Mouse (Mus musculus) CH12.LX (cell line): ENCODE measurements at regions not wholly inside any gene's neighbourhood (a gene's known extent, or its start where the extent isn't known, plus 50 kb on each side); places are given as distances from the start of the nearest gene placed in this dataset.

Source experiments
- DNase-seq: peaks from one replicate; pipeline ENCODE4 v3.0.0-alpha.2; 2013; ENCODE audit errors: extremely low read depth
- H3K27ac ChIP-seq: 2 replicates; pipeline ENCODE4 v1.5.1; 2012; ENCODE audit warnings: low read depth, mild to moderate bottlenecking, control low read depth, moderate library complexity; ENCODE audit not compliant: insufficient read depth
- H3K27me3 ChIP-seq: replicated peaks from 2 replicates; pipeline ENCODE3; 2012; ENCODE audit warnings: inconsistent platforms
- H3K36me3 ChIP-seq, 2 experiments: replicated peaks in 1 of 2; 2 replicates each; pipeline versions ENCODE3 to v1.6.1; 2012; ENCODE audit warnings: inconsistent platforms in 1 of 2, low read length in 1 of 2, mild to moderate bottlenecking in 1 of 2, mixed read lengths in 1 of 2, moderate library complexity in 1 of 2; ENCODE audit not compliant: control insufficient read depth in 1 of 2, insufficient read depth in 1 of 2
- H3K4me1 ChIP-seq, 2 experiments: 2 replicates each; pipeline ENCODE4 v1.6.1; 2012; ENCODE audit warnings: inconsistent platforms in 1 of 2, moderate library complexity in 1 of 2; ENCODE audit not compliant: insufficient read depth in 2 of 2, control insufficient read depth in 1 of 2
- H3K4me2 ChIP-seq: 2 replicates; pipeline ENCODE4 v1.6.1; 2012; ENCODE audit warnings: low read depth, mild to moderate bottlenecking, control low read depth; ENCODE audit not compliant: poor library complexity, insufficient read depth, severe bottlenecking
- H3K4me3 ChIP-seq, 3 experiments: fragments of 150-350 bp in 1 of 3; sonication (generic) in 1 of 3; replicated peaks in 1 of 3; 2 replicates each; pipeline versions ENCODE3 to v1.5.1; 2011 to 2012; ENCODE audit warnings: low read depth in 2 of 3, low read length in 2 of 3, mild to moderate bottlenecking in 2 of 3, moderate library complexity in 2 of 3, control low read depth in 1 of 3, improper control_type of control experiment in 1 of 3, inconsistent platforms in 1 of 3, mixed read lengths in 1 of 3; ENCODE audit not compliant: poor library complexity in 1 of 3
- H3K79me2 ChIP-seq: replicated peaks from 2 replicates; pipeline ENCODE4 v1.6.1; 2012; ENCODE audit warnings: mild to moderate bottlenecking, moderate library complexity; ENCODE audit not compliant: control insufficient read depth, poor library complexity, insufficient read depth, severe bottlenecking; ENCODE audit errors: extremely low read depth
- H3K9ac ChIP-seq: 2 replicates; pipeline ENCODE4 v1.6.1; 2012; ENCODE audit warnings: low read depth, mild to moderate bottlenecking, control low read depth, moderate library complexity; ENCODE audit not compliant: insufficient read depth
- H3K9me3 ChIP-seq: replicated peaks from 2 replicates; pipeline ENCODE3; 2012; ENCODE audit warnings: low read length, inconsistent platforms, mixed read lengths
- BHLHE40 ChIP-seq: IDR thresholded peaks from 2 replicates; pipeline ENCODE4 v1.6.1; 2011; ENCODE audit warnings: mild to moderate bottlenecking, low read depth, low read length, improper control_type of control experiment
- CHD1 ChIP-seq: IDR thresholded peaks from 2 replicates; pipeline ENCODE4 v1.6.1; 2012; ENCODE audit warnings: low read depth, low read length, improper control_type of control experiment, inconsistent platforms
- CHD2 ChIP-seq: IDR thresholded peaks from 2 replicates; pipeline ENCODE4 v1.6.1; 2011; ENCODE audit warnings: low read length, improper control_type of control experiment
- CTCF ChIP-seq, 2 experiments: IDR thresholded peaks in 1 of 2; conservative IDR thresholded peaks in 1 of 2; 2 replicates each; pipeline ENCODE4 v1.5.1; 2011 to 2012; ENCODE audit warnings: low read depth in 2 of 2, low read length in 2 of 2, improper control_type of control experiment in 1 of 2, inconsistent platforms in 1 of 2, mild to moderate bottlenecking in 1 of 2, moderate library complexity in 1 of 2
- ELF1 ChIP-seq: IDR thresholded peaks from 2 replicates; pipeline ENCODE4 v1.6.1; 2014; ENCODE audit warnings: low read depth, mild to moderate bottlenecking, inconsistent platforms, low read length, improper control_type of control experiment
- EP300 ChIP-seq: IDR thresholded peaks from 2 replicates; pipeline ENCODE4 v1.6.1; 2011; ENCODE audit warnings: low read length, improper control_type of control experiment
- GABPA ChIP-seq: IDR thresholded peaks from 2 replicates; pipeline ENCODE4 v1.6.1; 2012; ENCODE audit warnings: low read depth, low read length, improper control_type of control experiment, inconsistent platforms; ENCODE audit not compliant: insufficient replicate concordance
- HCFC1 ChIP-seq: IDR thresholded peaks from 2 replicates; pipeline ENCODE4 v1.6.1; 2012; ENCODE audit warnings: low read depth, mild to moderate bottlenecking, inconsistent platforms, low read length, improper control_type of control experiment
- IRF4 ChIP-seq: IDR thresholded peaks from 2 replicates; pipeline ENCODE4 v1.6.1; 2014; ENCODE audit warnings: low read depth, mild to moderate bottlenecking, inconsistent platforms, low read length, improper control_type of control experiment
- JUN ChIP-seq: IDR thresholded peaks from 2 replicates; pipeline ENCODE4 v1.6.1; 2011; ENCODE audit warnings: low read depth, mild to moderate bottlenecking, low read length, improper control_type of control experiment, moderate library complexity; ENCODE audit not compliant: insufficient read depth
- KAT2A ChIP-seq: IDR thresholded peaks from 2 replicates; pipeline ENCODE4 v1.6.1; 2012; ENCODE audit warnings: low read length, improper control_type of control experiment, inconsistent platforms; ENCODE audit not compliant: insufficient replicate concordance
- MAFK ChIP-seq: IDR thresholded peaks from 2 replicates; pipeline ENCODE4 v1.6.1; 2011; ENCODE audit warnings: low read length, improper control_type of control experiment; ENCODE audit not compliant: insufficient replicate concordance
- MAX ChIP-seq: IDR thresholded peaks from 2 replicates; pipeline ENCODE4 v1.6.1; 2011; ENCODE audit warnings: low read length, improper control_type of control experiment
- MEF2A ChIP-seq: IDR thresholded peaks from 2 replicates; pipeline ENCODE4 v1.6.1; 2014; ENCODE audit warnings: low read depth, mild to moderate bottlenecking, inconsistent platforms, low read length, improper control_type of control experiment, borderline replicate concordance
- MYC ChIP-seq: IDR thresholded peaks from 2 replicates; pipeline ENCODE4 v1.6.1; 2011; ENCODE audit warnings: low read depth, mild to moderate bottlenecking, improper control_type of control experiment, low read length
- POLR2A ChIP-seq: IDR thresholded peaks from 2 replicates; pipeline ENCODE4 v1.6.1; 2011; ENCODE audit warnings: low read depth, mild to moderate bottlenecking, improper control_type of control experiment, low read length
- POLR2AphosphoS2 ChIP-seq: IDR thresholded peaks from 2 replicates; pipeline ENCODE4 v1.6.1; 2011; ENCODE audit warnings: low read depth, low read length, improper control_type of control experiment
- RCOR1 ChIP-seq: conservative IDR thresholded peaks from 2 replicates; pipeline ENCODE4 v1.6.1; 2012; ENCODE audit warnings: low read depth, mild to moderate bottlenecking, inconsistent platforms, low read length, improper control_type of control experiment
- SMC3 ChIP-seq: IDR thresholded peaks from 2 replicates; pipeline ENCODE4 v1.6.1; 2011; ENCODE audit warnings: low read depth, low read length, improper control_type of control experiment
- TBP ChIP-seq: conservative IDR thresholded peaks from 2 replicates; pipeline ENCODE4 v1.6.1; 2011; ENCODE audit warnings: low read depth, low read length, improper control_type of control experiment
- TCF12 ChIP-seq: IDR thresholded peaks from 2 replicates; pipeline ENCODE4 v1.6.1; 2014; ENCODE audit warnings: low read depth, mild to moderate bottlenecking, inconsistent platforms, low read length, improper control_type of control experiment
- ZC3H11A ChIP-seq: IDR thresholded peaks from 2 replicates; pipeline ENCODE4 v1.6.1; 2012; ENCODE audit warnings: low read depth, mild to moderate bottlenecking, inconsistent platforms, low read length, improper control_type of control experiment
- ZMIZ1 ChIP-seq: IDR thresholded peaks from 2 replicates; pipeline ENCODE4 v1.6.1; 2012; ENCODE audit warnings: low read depth, mild to moderate bottlenecking, inconsistent platforms, low read length, improper control_type of control experiment
- dilution Hi-C: fragments of 300-500 bp; cut with MboI; formaldehyde crosslinking; loops from 2 replicates; pipeline ENCODE4 v1.14.3; 2020; ENCODE audit warnings: low sequenced_read_pairs; ENCODE audit not compliant: extremely low pct_unique_long_range_greater_than_20kb, extremely low pct_ligation_motif_present
- in situ Hi-C: fragments of 300-500 bp; cut with MboI; formaldehyde crosslinking; loops from 3 replicates; pipeline ENCODE4 v1.14.3; 2019; ENCODE audit warnings: low sequenced_read_pairs, low pct_ligation_motif_present, low pct_unique_long_range_greater_than_20kb, mixed read lengths

DNA sequence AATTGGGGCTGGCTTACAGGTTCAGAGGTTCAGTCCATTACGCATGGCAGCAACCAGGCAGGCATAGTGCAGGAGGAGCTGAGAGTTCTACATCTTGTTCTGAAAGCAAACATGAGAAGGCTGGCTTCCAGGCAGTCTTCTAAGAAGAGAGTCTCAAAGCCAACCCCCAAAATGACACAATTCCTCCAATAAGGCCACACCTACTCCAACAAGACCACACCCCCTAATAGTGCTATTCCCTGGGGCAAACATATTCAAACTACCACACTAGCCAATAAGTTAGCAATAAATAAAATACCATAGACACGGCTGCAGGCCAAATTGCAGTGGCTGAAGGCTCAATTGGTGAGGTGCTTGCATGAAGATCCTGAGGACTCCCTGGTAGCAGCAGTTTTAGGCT, 72.2 kb upstream of the Gpr12 start:
- dilution Hi-C loops, result no loop called here
- no peaks in the 10 kb centered on the region for H3K36me3 ChIP-seq
- H3K27me3 ChIP-seq, result no peaks in the 10 kb centered on the region
- H3K27ac ChIP-seq, result no peak overlapping the region
- H3K4me2 ChIP-seq, result no peak overlapping the region
- no peaks in the 10 kb centered on the region for H3K79me2 ChIP-seq
- H3K9me3 ChIP-seq, result peaks cover 3% of the 10 kb centered on the region
- peaks cover 8 to 31% of the 10 kb centered on the region in 2 experiments for H3K4me1 ChIP-seq
- no peak for DNase-seq
- no peak overlapping the region for H3K4me3 ChIP-seq
- TF ChIP-seq TBP (no peak), BHLHE40 (no peak)
- no peak overlapping the region for H3K9ac ChIP-seq
- in situ Hi-C loops, result no loop called here

- no peaks in the 10 kb centered on the region for H3K36me3 ChIP-seq
- H3K79me2 ChIP-seq, result no peaks in the 10 kb centered on the region
- dilution Hi-C loops (no loop called here), in situ Hi-C loops (no loop called here)
- peaks cover 3% of the 10 kb centered on the region for H3K9me3 ChIP-seq
- H3K27ac ChIP-seq, result no peak overlapping the region
- no peaks in the 10 kb centered on the region for H3K27me3 ChIP-seq
- H3K4me2 ChIP-seq, result peak overlapping the region; percentile 31
- H3K9ac ChIP-seq, result no peak overlapping the region; the same call in 1 of the 2 replicates
- H3K4me1 ChIP-seq, result peaks cover 10 to 38% of the 10 kb centered on the region in 2 experiments
- TF ChIP-seq ZC3H11A (no peak), CHD2 (no peak), ZMIZ1 (no peak), IRF4 (peak; percentile 54; the same call in 1 of the 2 replicates), EP300 (peak; percentile 71; the same call in 1 of the 2 replicates), TBP (0 out of 2 replicates have a peak, but pooled peaks have one; percentile 17), ELF1 (peak; percentile 56; the same call in 1 of the 2 replicates), GABPA (no peak), MYC (peak; percentile 36; the same call in 1 of the 2 replicates), CTCF (conservative IDR thresholded peaks at IDR 0.05 in 1 of 2, IDR thresholded peaks at IDR 0.05 in 1 of 2; ENCODE audit: low read depth in 2 of 2, low read length in 2 of 2) (no peak), MAFK (0 out of 2 replicates have a peak, but pooled peaks have one; percentile 21), SMC3 (no peak), JUN (no peak), POLR2AphosphoS2 (no peak), HCFC1 (0 out of 2 replicates have a peak, but pooled peaks have one; percentile 23), POLR2A (peak; percentile 21; the same call in 1 of the 2 replicates), MAX (no peak), MEF2A (peak; percentile 42; the same call in 1 of the 2 replicates), TCF12 (peak; percentile 43; the same call in 1 of the 2 replicates), CHD1 (no peak), RCOR1 (0 out of 2 replicates have a peak, but pooled peaks have one; percentile 25), KAT2A (no peak)
- TF ChIP-seq, all 38 proteins: peak for 11
- peak; percentile 31 for DNase-seq
- peak overlapping the region in 1 of 3 experiments; percentile 49 for H3K4me3 ChIP-seq
These were observed 70.4 kb upstream of the Gpr12 start for GRCm38 (mm10) chr5:146655394-146655793.
